9 mouse cellular contexts compared by ENCODE assay signal in the genomic region with DNA sequence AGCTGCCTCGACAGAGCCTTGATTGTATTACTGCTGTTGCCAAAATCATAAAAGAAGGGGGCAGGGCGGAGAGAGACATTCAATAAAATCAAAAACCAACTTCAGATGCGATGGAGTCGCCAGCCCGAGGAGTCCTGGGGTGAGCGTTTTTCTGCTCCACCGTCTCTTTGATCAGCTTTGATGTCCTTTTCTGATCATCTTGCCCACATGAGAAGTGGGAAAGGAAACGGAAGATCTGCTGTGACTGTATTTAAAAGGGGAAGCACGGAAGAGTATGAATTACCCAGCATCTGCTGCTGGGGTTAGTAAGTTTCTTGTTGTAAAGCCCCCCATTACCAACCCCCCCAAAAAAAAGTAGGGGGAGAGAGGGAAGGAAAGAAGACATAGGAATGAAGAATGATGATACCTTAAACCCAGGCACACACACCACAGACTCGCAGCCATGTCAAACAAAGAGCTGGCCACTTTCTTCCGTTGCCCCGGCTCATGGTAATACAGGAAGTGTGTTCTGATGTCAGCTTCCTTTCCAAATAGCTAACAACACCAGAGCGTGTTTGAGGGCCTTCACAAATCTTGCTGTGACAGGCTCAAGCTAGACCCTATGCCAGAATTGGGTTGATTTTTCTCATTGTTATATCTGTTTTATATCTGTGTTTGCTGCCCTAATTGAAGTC.
A peak's percentile ranks its signal among the peaks of the same experiment; 100 is the strongest.
DNase-seq lines count a peak whose midpoint lies in the region; ATAC-seq and TF ChIP-seq lines count a peak whose summit lies in the region.
"Had no signal": no experiment of that assay in that cellular context is flagged by ENCODE, and none has a peak within 500 bp of the region (broad histone marks: within the 10 kb centered on the region; RNA-seq: fewer than 3 reads in every experiment).

No protein-coding gene starts in this region.

- H3K27ac ChIP-seq in hindbrain, embryonic 10.5 days: peak overlapping the region; percentile 56; the same call in 1 of the 2 replicates
- H3K27ac ChIP-seq in hindbrain, postnatal 0 days: no peak overlapping the region
- no peak overlapping the region for H3K27ac ChIP-seq in midbrain, embryonic 14.5 days (replicated peaks; ENCODE audit: low read depth, low read length)

- H3K36me3 ChIP-seq in hindbrain, embryonic 10.5 days: peaks cover 8% of the 10 kb centered on the region; the same call in 1 of the 2 replicates
- H3K36me3 ChIP-seq in hindbrain, postnatal 0 days (ENCODE audit: insufficient read depth, low read length): no peaks in the 10 kb centered on the region
- no peaks in the 10 kb centered on the region for H3K36me3 ChIP-seq in midbrain, embryonic 14.5 days (ENCODE audit: control insufficient read depth, insufficient read depth, low read length)

- intact Hi-C loops in left cerebral cortex, postnatal 4 days (cut with DNase I): loop anchor here (10.0 kb wide), 1 partner anchor 240 kb away; a partner anchor contains a TSS

- H3K27me3 ChIP-seq in hindbrain, embryonic 10.5 days (ENCODE audit: insufficient read depth, poor library complexity, severe bottlenecking): no peaks in the 10 kb centered on the region
- no peaks in the 10 kb centered on the region for H3K27me3 ChIP-seq in hindbrain, postnatal 0 days (ENCODE audit: insufficient read depth, low read length)
- no peaks in the 10 kb centered on the region for H3K27me3 ChIP-seq in midbrain, embryonic 14.5 days (ENCODE audit: control insufficient read depth, insufficient read depth, low read length)
- H3K27me3 ChIP-seq: megakaryocyte, embryonic 14.5 days had no signal

- DNase-seq in hindbrain, embryonic 10.5 days (ENCODE audit: low spot score): no peak
- no peak for DNase-seq in hindbrain, postnatal 0 days (ENCODE audit: low spot score)
- peak; percentile 7 to 12 for DNase-seq in B cell, adult 2 months
- peak; percentile 50 for DNase-seq in midbrain, embryonic 14.5 days
- no peak for DNase-seq in MN1 (ENCODE audit: low spot score)
- DNase-seq in left cerebral cortex, postnatal 4 days: no peak
- no peak for DNase-seq in yolk sac, embryonic 10.5 days (ENCODE audit: low spot score)

- H3K4me3 ChIP-seq in hindbrain, embryonic 10.5 days: no peak overlapping the region
- no peak overlapping the region for H3K4me3 ChIP-seq in hindbrain, postnatal 0 days (ENCODE audit: low read length)
- no peak overlapping the region for H3K4me3 ChIP-seq in midbrain, embryonic 14.5 days (replicated peaks; ENCODE audit: low read depth, low read length)
- H3K4me3 ChIP-seq: megakaryocyte, embryonic 14.5 days had no signal

- H3K4me1 ChIP-seq in hindbrain, embryonic 10.5 days (replicated peaks): peaks cover 19% of the 10 kb centered on the region
- H3K4me1 ChIP-seq in hindbrain, postnatal 0 days (ENCODE audit: insufficient read depth, low read length): no peaks in the 10 kb centered on the region
- H3K4me1 ChIP-seq in midbrain, embryonic 14.5 days (ENCODE audit: control insufficient read depth, insufficient read depth, low read length): peaks cover 9% of the 10 kb centered on the region
- H3K4me1 ChIP-seq: megakaryocyte, embryonic 14.5 days had no signal

- WGBS in hindbrain, embryonic 10.5 days: 50% methylated on average over 13 of the region's 13 CpGs
- 35% methylated on average over 13 of the region's 13 CpGs for WGBS in hindbrain, postnatal 0 days
- 42% methylated on average over 13 of the region's 13 CpGs for WGBS in midbrain, embryonic 14.5 days

- H3K9ac ChIP-seq in hindbrain, postnatal 0 days (replicated peaks; ENCODE audit: low read length): no peak overlapping the region
- no peak overlapping the region for H3K9ac ChIP-seq in midbrain, embryonic 14.5 days (replicated peaks; ENCODE audit: low read length)

- H3K4me2 ChIP-seq in hindbrain, postnatal 0 days (ENCODE audit: low read depth, low read length): no peak overlapping the region
- no peak overlapping the region for H3K4me2 ChIP-seq in midbrain, embryonic 14.5 days (ENCODE audit: low read length)

- H3K9me3 ChIP-seq in hindbrain, embryonic 10.5 days: peaks cover 7% of the 10 kb centered on the region; the same call in 1 of the 2 replicates
- H3K9me3 ChIP-seq in hindbrain, postnatal 0 days (ENCODE audit: low read length): no peaks in the 10 kb centered on the region
- no peaks in the 10 kb centered on the region for H3K9me3 ChIP-seq in midbrain, embryonic 14.5 days (ENCODE audit: control insufficient read depth, low read length)

- ATAC-seq in hindbrain, postnatal 0 days: no peak
- peak; percentile 63 for ATAC-seq in granulocyte monocyte progenitor cell, adult 5-6 weeks (replicated peaks; ENCODE audit: poor library complexity, severe bottlenecking)
- ATAC-seq in midbrain, embryonic 14.5 days (ENCODE audit: low FRiP score, low TSS enrichment): no peak

- TF ChIP-seq CTCF in hindbrain, postnatal 0 days (IDR thresholded peaks at IDR 0.05; ENCODE audit: low read depth): no peak

Comparison
In these comparisons a context has a peak if more than half of its experiments do, and no peak if none do; other contexts are left out.
1. DNase-seq: peak in B cell, adult 2 months (2 of 2) and midbrain, embryonic 14.5 days (single experiment); none in hindbrain, embryonic 10.5 days (single experiment), hindbrain, postnatal 0 days (single experiment), MN1 (single experiment), left cerebral cortex, postnatal 4 days (single experiment) and yolk sac, embryonic 10.5 days (single experiment).